29 mouse cellular contexts compared by ENCODE assay signal in genomic region chr17:84238174-84238573, GRCm38 (mm10). TPM values are rescaled to one million over a fixed set of nuclear protein-coding genes. Genes with fewer than 3 reads are reported as not detected.
A peak's percentile ranks its signal among the peaks of the same experiment; 100 is the strongest.
DNase-seq lines count a peak whose midpoint lies in the region; ATAC-seq and TF ChIP-seq lines count a peak whose summit lies in the region.
"Had no signal": no experiment of that assay in that cellular context is flagged by ENCODE, and none has a peak within 500 bp of the region (broad histone marks: within the 10 kb centered on the region; RNA-seq: fewer than 3 reads in every experiment).

No protein-coding gene starts in this region.

- no peaks in the 10 kb centered on the region for H3K36me3 ChIP-seq in liver, adult 2 months (ENCODE audit: control insufficient read depth, insufficient read depth, low read length)
- peaks cover 22% of the 10 kb centered on the region for H3K36me3 ChIP-seq in liver, embryonic 12.5 days
- H3K36me3 ChIP-seq in thymus, adult 2 months (ENCODE audit: control insufficient read depth, insufficient read depth, low read length) = no peaks in the 10 kb centered on the region
- no peaks in the 10 kb centered on the region for H3K36me3 ChIP-seq in kidney, adult 2 months (ENCODE audit: control insufficient read depth, insufficient read depth, low read length)
- H3K36me3 ChIP-seq: embryonic facial prominence, embryonic 12.5 days; forebrain, embryonic 15.5 days; intestine, embryonic 15.5 days; limb, embryonic 15.5 days; midbrain, embryonic 13.5 days; neural tube, embryonic 13.5 days; stomach, embryonic 15.5 days had no signal

- WGBS in liver, adult 2 months = 50% methylated on average over 1 of the region's 1 CpGs
- 78% methylated on average over 1 of the region's 1 CpGs for WGBS in liver, embryonic 12.5 days (ENCODE audit: insufficient replicate concordance)
- 14% methylated on average over 1 of the region's 1 CpGs for WGBS in thymus, adult 2 months
- 83% methylated on average over 1 of the region's 1 CpGs for WGBS in kidney, adult 2 months

- H3K27me3 ChIP-seq in liver, adult 2 months (ENCODE audit: control insufficient read depth, insufficient read depth, low read length) = no peaks in the 10 kb centered on the region
- no peaks in the 10 kb centered on the region for H3K27me3 ChIP-seq in liver, embryonic 12.5 days (replicated peaks)
- H3K27me3 ChIP-seq in thymus, adult 2 months (ENCODE audit: control insufficient read depth, insufficient read depth, low read length) = no peaks in the 10 kb centered on the region
- no peaks in the 10 kb centered on the region for H3K27me3 ChIP-seq in kidney, adult 2 months (replicated peaks; ENCODE audit: control insufficient read depth, insufficient read depth, low read length)
- H3K27me3 ChIP-seq: embryonic facial prominence, embryonic 12.5 days; forebrain, embryonic 15.5 days; intestine, embryonic 15.5 days; limb, embryonic 15.5 days; midbrain, embryonic 13.5 days; neural tube, embryonic 13.5 days; stomach, embryonic 15.5 days had no signal

- ATAC-seq in liver, embryonic 12.5 days = no peak
- ATAC-seq in granulocyte monocyte progenitor cell, adult 5-6 weeks (replicated peaks; ENCODE audit: poor library complexity, severe bottlenecking) = peak; percentile 74
- ATAC-seq: CD4-positive, CD25-positive, alpha-beta regulatory T cell, adult 4 months; forebrain, embryonic 15.5 days; hindbrain, embryonic 16.5 days; intestine, embryonic 15.5 days; midbrain, embryonic 13.5 days had no signal

- TF ChIP-seq CTCF in liver, adult 2 months (IDR thresholded peaks at IDR 0.05; ENCODE audit: low read depth, low read length) = no peak
- no peak for TF ChIP-seq CTCF in thymus, adult 2 months (IDR thresholded peaks at IDR 0.05; ENCODE audit: borderline replicate concordance, control insufficient read depth, extremely low read depth, insufficient read depth, low read length, poor library complexity)
- TF ChIP-seq CTCF in kidney, adult 2 months (conservative IDR thresholded peaks at IDR 0.05; ENCODE audit: insufficient read depth, insufficient read length, low read depth, low read length) = no peak

- peak; percentile 30 for DNase-seq in liver, adult 2 months (ENCODE audit: extremely low read depth, low read depth, low spot score)
- DNase-seq in thymus, postnatal 0 days (ENCODE audit: low spot score) = peak; percentile 66
- DNase-seq in thymus, adult 2 months = no peak
- no peak for DNase-seq in kidney, postnatal 25 days
- DNase-seq in kidney, adult 2 months = no peak
- DNase-seq: adrenal gland, postnatal 25 days; cerebellum, adult 2 months; cerebellum, postnatal 14 days; gastrocnemius, postnatal 25 days; heart, adult 18-20 months; heart, postnatal 10 days; kidney, adult 8-10 months; lung, embryonic 14.5 days; lung, postnatal 14 days; right cerebral cortex, postnatal 25 days had no signal

- H3K79me2 ChIP-seq in liver, adult 2 months (ENCODE audit: control insufficient read depth, insufficient read depth, low read length) = no peaks in the 10 kb centered on the region

- TF ChIP-seq POLR2A in liver, adult 2 months (IDR thresholded peaks at IDR 0.05; ENCODE audit: extremely low read depth, insufficient read depth, low read length) = no peak
- no peak for TF ChIP-seq POLR2A in thymus, adult 2 months (IDR thresholded peaks at IDR 0.05; ENCODE audit: control insufficient read depth, extremely low read depth, insufficient read depth, low read length, poor library complexity)
- no peak for TF ChIP-seq POLR2A in kidney, adult 2 months (IDR thresholded peaks at IDR 0.05; ENCODE audit: low read depth, low read length)

- H3K4me3 ChIP-seq in liver, adult 2 months (ENCODE audit: insufficient read depth, low read depth, low read length) = no peak overlapping the region
- H3K4me3 ChIP-seq in liver, embryonic 12.5 days = no peak overlapping the region
- H3K4me3 ChIP-seq in thymus, adult 2 months (ENCODE audit: control insufficient read depth, insufficient read depth, low read length) = no peak overlapping the region
- H3K4me3 ChIP-seq in kidney, adult 2 months (ENCODE audit: insufficient read depth, low read depth, low read length) = no peak overlapping the region
- H3K4me3 ChIP-seq: embryonic facial prominence, embryonic 12.5 days; forebrain, embryonic 10.5 days; forebrain, embryonic 15.5 days; intestine, embryonic 15.5 days; limb, embryonic 10.5 days; limb, embryonic 15.5 days; midbrain, embryonic 13.5 days; neural tube, embryonic 13.5 days; stomach, embryonic 15.5 days had no signal

- peak overlapping the region; percentile 83 for H3K27ac ChIP-seq in liver, adult 2 months (replicated peaks; ENCODE audit: insufficient read depth, low read depth, low read length)
- no peak overlapping the region for H3K27ac ChIP-seq in liver, embryonic 12.5 days
- no peak overlapping the region for H3K27ac ChIP-seq in thymus, adult 2 months (ENCODE audit: control insufficient read depth, insufficient read depth, low read length)
- no peak overlapping the region for H3K27ac ChIP-seq in kidney, adult 2 months (ENCODE audit: insufficient read depth, low read depth, low read length)
- H3K27ac ChIP-seq: embryonic facial prominence, embryonic 12.5 days; forebrain, embryonic 10.5 days; forebrain, embryonic 15.5 days; intestine, embryonic 15.5 days; limb, embryonic 10.5 days; limb, embryonic 15.5 days; midbrain, embryonic 13.5 days; neural tube, embryonic 13.5 days; stomach, embryonic 15.5 days had no signal

- peaks cover 6% of the 10 kb centered on the region; the same call in 1 of the 2 replicates for H3K9me3 ChIP-seq in liver, embryonic 12.5 days (replicated peaks)
- H3K9me3 ChIP-seq: embryonic facial prominence, embryonic 12.5 days; forebrain, embryonic 10.5 days; forebrain, embryonic 15.5 days; intestine, embryonic 15.5 days; limb, embryonic 10.5 days; limb, embryonic 15.5 days; midbrain, embryonic 13.5 days; neural tube, embryonic 13.5 days; stomach, embryonic 15.5 days had no signal

- peaks cover 18% of the 10 kb centered on the region for H3K4me1 ChIP-seq in liver, adult 2 months (ENCODE audit: control insufficient read depth, insufficient read depth, low read length)
- peaks cover 45% of the 10 kb centered on the region for H3K4me1 ChIP-seq in liver, embryonic 12.5 days
- peaks cover 18% of the 10 kb centered on the region for H3K4me1 ChIP-seq in thymus, adult 2 months (replicated peaks; ENCODE audit: control insufficient read depth, insufficient read depth, low read length)
- H3K4me1 ChIP-seq in kidney, adult 2 months (ENCODE audit: control insufficient read depth, insufficient read depth, low read length) = no peaks in the 10 kb centered on the region
- H3K4me1 ChIP-seq: embryonic facial prominence, embryonic 12.5 days; forebrain, embryonic 15.5 days; midbrain, embryonic 13.5 days; neural tube, embryonic 13.5 days; stomach, embryonic 15.5 days had no signal

- no peak overlapping the region for H3K4me2 ChIP-seq in liver, embryonic 12.5 days
- H3K4me2 ChIP-seq: embryonic facial prominence, embryonic 12.5 days; forebrain, embryonic 15.5 days; heart, embryonic 11.5 days; intestine, embryonic 15.5 days; limb, embryonic 15.5 days; lung, embryonic 14.5 days; midbrain, embryonic 13.5 days; neural tube, embryonic 13.5 days; stomach, embryonic 15.5 days had no signal

- no peak overlapping the region for H3K9ac ChIP-seq in liver, adult 2 months (ENCODE audit: low read depth, low read length)
- H3K9ac ChIP-seq in liver, embryonic 12.5 days = no peak overlapping the region
- H3K9ac ChIP-seq: embryonic facial prominence, embryonic 12.5 days; forebrain, embryonic 15.5 days; intestine, embryonic 15.5 days; limb, embryonic 15.5 days; lung, embryonic 14.5 days; midbrain, embryonic 13.5 days; neural tube, embryonic 13.5 days; stomach, embryonic 15.5 days had no signal

RNA-seq across cellular contexts. Expression of gene Zfp36l2, which starts 50.4 kb away (rescaled TPM):
- 18.7 and 22.3 TPM in 2 replicates for total RNA-seq in liver, adult 2 months (2014; rRNA removed)
- 17.3 and 26.5 TPM in 2 replicates for polyA plus RNA-seq in liver, adult 2 months (2012; rRNA removed)
- 19.5 and 20.0 TPM in 2 replicates for polyA plus RNA-seq in liver, embryonic 12.5 days (2016; fragmentation: Nextera tagmentation; extraction: Ambion mirVana)
- 28.4 and 35.1 TPM in 2 replicates for polyA plus RNA-seq in thymus, postnatal 0 days (2015; fragmentation: Nextera tagmentation; extraction: Ambion mirVana)
- polyA plus RNA-seq in thymus, adult 2 months (2012; rRNA removed) = 182 and 287 TPM in 2 replicates
- total RNA-seq in granulocyte monocyte progenitor cell, adult 5-6 weeks (2014; fragmentation: Nextera tagmentation) = 199 TPM in 2 replicates
- total RNA-seq in granulocyte monocyte progenitor cell, adult 5-6 weeks (2017) = 91.5 and 99.4 TPM in 2 replicates
- polyA plus RNA-seq in kidney, adult 2 months (2012; rRNA removed) = 34.3 and 45.8 TPM in 2 replicates

Comparison
In these comparisons a context has a peak if more than half of its experiments do, and no peak if none do; other contexts are left out.
1. DNase-seq: peak in liver, adult 2 months (single experiment) and thymus, postnatal 0 days (single experiment); none in thymus, adult 2 months (single experiment), kidney, postnatal 25 days (0 of 2) and kidney, adult 2 months (single experiment).